Mouse (Mus musculus) retina, postnatal 1 day (tissue): ENCODE data around the gene Gpm6b.

Source experiments
- DNase-seq: peaks from one replicate; pipeline ENCODE4 v3.0.0-alpha.2; 2012

The Gpm6b gene

DNA sequence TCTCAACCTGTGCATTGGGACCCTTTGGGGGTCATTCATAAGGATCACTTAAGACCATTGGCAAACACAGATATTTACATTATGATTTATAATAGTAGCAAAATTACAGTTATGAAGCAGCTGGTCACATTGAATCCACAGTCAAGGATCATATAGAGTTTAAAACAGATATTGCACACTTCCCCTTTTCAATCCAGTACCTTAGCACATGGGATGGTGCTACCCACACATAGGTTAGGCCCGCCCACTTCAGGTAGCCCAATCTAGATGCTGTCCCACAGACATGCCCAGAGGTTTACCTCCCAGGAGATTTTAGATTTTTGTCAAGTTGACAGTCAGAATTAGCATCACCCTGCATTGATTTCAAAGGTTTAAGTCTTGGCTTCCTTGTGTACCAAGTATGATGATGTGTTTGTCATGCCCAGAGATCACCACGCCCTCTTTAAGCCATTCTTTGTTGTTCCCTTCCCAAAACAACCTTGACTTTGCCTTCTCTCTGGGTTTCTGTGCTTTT lies 121.3 kb downstream of the Gpm6b start:
- no peak for DNase-seq

DNA sequence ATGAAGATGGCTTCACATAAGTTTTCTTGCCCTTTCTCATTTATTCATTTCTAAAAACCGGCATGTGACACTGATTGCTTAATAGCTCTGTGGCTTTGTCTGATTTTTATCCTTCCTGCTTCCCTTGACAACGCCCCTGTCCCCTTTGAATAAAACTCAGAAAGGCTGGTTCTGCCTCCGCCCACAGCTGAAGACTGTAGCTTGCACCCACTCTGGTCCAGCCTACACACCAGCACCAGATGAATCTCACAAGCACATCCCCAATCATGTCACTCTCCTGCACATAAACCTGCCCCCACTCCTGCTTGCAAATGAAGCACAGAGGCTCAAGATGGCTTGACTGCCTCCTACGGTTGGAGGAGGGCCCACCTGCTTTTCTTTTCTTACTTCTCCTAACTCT lies 121.7 kb downstream of the Gpm6b start:
- no peak for DNase-seq

DNA sequence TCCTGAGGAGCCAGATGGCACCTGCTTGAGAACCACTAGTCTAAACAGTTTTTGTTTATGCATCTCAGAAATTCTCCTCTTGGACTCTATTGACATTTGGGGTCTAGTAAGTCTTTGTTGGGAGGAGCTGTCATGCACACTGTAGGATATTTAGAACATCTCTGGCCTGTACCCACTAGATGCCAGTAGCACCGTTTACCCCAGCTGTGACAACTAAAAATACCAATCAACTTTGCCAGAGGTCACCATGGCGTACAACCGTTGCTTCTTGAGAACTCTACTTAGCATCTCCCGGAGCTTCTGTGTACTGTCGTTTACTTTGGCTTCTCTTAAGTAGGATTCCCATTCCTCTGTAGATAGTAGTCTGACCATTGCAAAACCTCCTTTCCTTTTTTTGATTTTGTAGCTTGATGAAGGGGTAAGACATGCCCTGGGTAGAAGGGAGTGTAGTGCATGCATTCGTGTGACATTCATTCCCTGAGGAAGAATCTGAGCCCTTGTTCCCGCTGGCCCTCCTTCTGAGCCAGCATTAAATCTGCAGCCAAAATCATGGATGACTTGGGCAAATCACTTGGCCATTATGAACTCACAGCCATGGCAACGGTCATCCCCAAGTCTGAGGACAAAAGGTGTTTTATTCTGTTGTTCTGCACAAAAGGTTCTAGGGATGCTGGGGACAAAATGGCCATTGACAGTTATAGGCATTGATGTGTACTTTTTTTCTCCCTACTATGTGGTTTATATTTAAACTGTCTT lies 126.9 kb downstream of the Gpm6b start:
- peak; percentile 6 for DNase-seq

DNA sequence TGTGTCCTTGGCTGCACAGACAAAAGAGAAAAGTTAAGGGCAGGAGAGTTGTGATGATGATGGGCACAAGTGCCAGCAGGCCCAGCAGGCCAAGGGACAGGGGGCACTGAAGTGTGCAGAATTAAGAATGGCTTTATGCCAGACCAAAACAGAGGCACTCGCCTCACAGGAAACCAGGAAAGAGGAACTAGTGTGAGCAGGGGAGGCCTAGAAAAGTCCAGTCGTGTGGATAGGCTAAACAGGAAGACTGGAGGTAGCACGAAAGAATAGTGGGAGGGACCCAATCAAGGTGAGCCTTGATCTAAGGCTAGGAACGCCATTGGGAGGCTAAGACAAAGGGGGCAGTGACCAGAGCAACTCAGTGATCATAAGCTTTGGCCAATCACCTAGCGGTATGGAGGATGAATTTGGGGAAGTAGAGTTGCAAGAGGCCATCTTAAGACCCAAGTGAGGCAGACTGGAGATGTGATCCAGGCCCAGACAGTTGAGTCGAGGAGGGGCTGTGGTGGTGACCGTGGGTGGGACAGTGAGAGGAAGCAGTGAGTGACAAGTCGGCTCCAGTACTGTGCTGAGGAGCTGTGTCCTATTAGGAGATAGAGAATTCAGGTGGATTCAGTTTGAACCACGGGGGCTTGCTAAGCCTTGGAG lies 138.1 kb downstream of the Gpm6b start:
- no peak for DNase-seq

DNA sequence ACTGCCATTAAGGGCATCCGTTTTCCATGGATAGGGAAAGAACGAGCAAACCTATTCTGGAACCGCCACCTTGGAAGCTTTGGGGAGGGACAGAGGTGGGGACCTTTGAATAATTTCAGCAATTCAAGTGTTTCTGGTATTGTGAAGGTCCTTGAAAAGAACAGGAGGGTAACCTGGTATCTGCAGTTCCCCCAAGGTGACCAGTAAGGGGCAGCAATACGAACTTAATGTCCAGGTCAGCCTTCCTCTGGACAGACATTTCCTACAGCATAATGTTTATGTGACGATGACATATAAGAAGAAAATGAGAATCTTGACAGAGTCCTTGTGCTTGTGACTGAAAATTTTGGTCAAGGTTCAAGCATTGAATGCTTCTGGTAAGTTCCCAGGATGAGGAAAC lies 139.9 kb downstream of the Gpm6b start:
- no peak for DNase-seq

DNA sequence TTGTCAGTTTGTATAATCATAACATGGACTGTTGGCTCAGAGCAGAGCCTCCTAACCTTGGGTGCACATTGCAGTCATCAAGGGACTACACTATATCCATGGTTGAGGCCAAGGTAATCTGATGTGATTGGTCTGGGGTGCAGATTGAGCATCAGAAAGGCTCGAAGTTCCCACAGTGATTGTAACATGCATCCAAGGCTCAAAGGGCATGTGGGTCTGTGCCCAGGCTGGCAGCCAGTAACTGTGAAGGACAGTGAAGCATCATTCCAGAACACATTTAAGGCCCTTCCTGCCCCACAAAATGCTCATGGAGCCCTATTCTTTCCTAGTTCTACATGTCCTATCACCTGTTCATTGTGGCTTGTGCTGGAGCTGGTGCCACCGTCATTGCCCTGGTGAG lies 144.9 kb downstream of the Gpm6b start:
- no peak for DNase-seq

DNA sequence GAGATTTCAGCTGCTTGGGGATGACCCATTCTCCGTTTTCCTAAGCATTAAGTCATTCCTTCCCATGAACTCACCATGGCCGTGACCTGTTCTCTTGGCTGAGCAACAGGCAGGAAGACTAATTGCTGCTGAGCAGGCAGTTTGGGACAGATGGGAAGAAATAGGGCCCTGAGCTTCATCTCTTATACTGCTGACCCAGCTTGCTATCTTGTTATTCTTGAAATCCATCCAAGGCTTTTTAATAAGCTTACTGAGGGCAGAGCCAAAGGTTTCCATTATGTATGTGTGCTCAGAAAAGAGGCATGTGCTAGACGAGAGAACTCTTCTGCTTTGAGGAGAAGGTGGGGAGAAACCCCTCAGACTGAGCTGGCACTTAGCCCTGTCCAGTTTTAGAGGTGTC lies 146.2 kb downstream of the Gpm6b start:
- peak; percentile 23 for DNase-seq

DNA sequence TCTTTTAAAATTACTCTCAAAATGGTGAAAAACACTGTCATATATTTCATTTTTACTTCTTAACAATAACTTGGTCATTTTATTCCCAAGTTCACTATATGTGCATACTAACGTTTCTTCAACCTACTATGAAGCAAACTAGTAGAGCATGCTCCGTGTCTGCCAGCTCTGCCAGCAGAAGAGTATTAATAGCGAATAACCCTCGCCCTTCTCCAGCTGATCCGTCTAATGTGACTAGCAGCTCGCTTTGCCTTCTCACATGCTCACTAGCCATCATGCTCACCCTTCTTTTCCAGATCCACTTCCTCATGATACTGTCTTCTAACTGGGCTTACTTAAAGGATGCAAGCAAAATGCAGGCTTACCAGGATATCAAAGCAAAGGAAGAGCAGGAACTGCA lies 147.9 kb downstream of the Gpm6b start:
- DNase-seq: no peak

DNA sequence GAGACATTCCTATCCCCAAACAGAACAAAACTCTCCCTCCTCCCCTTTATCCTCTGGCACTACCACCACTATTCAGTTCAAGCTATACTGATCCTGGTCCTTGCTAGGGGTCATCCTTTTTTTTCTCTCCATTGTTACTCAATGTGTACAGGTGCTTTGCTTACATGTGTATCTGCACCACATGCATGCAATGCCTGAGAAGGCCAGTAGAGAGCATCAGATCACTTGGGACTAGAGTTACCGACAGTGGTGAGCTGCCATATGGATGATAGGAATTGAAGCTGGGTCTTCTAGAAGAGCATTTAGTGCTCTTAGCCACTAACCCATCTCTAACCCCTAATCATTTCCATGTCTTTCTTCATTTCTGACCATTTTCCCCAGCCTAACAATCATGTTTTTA lies 155.0 kb downstream of the Gpm6b start:
- peak; percentile 14 for DNase-seq

DNA sequence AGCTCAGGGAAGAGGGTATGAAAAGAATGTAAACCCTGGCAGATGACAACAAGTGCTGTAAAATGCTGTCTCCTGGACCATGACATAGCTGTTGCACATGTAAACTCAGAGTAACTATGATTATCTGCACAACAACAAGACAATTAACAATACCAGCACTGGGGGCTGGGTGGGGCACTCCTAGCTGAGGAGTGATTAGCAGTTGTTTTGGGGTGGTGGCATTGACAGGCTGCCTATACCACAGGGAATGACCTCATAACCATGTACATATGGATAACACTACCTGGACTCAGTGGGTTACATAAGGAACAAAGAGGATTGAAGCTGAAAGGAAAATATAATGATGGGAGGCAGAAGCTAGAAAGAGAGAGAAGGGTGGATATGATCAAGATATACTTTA lies 169.2 kb downstream of the Gpm6b start:
- no peak for DNase-seq

DNA sequence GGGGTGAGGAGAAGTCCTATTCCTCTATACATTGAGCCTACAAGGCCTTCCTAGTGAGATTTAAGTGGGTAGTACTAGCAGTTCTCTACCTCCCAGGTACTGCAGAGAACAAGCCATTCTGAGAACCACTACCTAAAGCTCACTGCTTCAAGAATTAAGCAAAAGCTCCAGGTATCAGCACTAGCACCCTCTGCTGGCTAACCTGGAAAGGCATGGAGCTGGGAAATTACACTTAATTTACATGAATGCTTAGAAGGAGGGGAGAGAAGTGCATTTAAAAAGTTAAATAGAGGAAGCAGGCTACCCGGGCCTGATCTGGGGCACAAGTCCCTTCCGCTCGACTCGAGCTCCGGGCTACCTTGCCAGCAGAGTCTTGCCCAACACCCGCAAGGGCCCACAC lies 177.5 kb downstream of the Gpm6b start:
- DNase-seq: peak; percentile 37

DNA sequence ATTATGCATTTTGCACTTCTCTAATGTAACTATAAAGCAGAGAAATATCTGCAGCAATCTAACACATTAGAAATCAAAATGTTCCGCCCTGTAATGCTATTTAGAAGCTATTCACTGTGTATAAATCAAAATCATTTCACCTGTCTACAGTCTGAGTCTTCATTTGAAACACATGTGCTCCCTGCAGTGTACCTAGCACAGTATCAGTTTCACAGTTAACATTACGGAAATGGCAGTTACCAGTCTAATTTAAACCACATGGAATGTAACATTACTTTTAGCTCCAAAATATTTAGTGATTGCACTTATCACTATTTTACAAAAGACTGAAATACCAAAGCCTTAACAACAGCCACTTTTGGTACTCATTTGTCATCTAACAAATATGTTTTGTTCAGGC lies 196.1 kb downstream of the Gpm6b start:
- DNase-seq: no peak
